Comparison of ENCODE assay signal across 7 mouse cellular contexts in genomic region chr17:74264333-74265155, GRCm38 (mm10). TPM values are rescaled to one million over a fixed set of nuclear protein-coding genes. Genes with fewer than 3 reads are reported as not detected.
A peak's percentile ranks its signal among the peaks of the same experiment; 100 is the strongest.
DNase-seq lines count a peak whose midpoint lies in the region; ATAC-seq lines count a peak whose summit lies in the region.

No protein-coding gene starts in this region.

- H3K27ac ChIP-seq in embryonic facial prominence, embryonic 11.5 days (replicated peaks; ENCODE audit: low read depth, low read length) = no peak overlapping the region
- peak overlapping the region; percentile 59 to 70 for H3K27ac ChIP-seq in heart, embryonic 14.5 days (replicated peaks in 1 of 2; ENCODE audit: control insufficient read depth in 1 of 2, insufficient read depth in 1 of 2, low read depth in 2 of 2, low read length in 2 of 2)
- H3K27ac ChIP-seq in neural tube, embryonic 14.5 days (ENCODE audit: low read depth, low read length) = peak overlapping the region; percentile 69

- H3K9ac ChIP-seq in embryonic facial prominence, embryonic 11.5 days (replicated peaks; ENCODE audit: low read length) = no peak overlapping the region
- peak overlapping the region; percentile 53; the same call in 1 of the 2 replicates for H3K9ac ChIP-seq in heart, embryonic 14.5 days (ENCODE audit: low read length)
- no peak overlapping the region for H3K9ac ChIP-seq in neural tube, embryonic 14.5 days (replicated peaks; ENCODE audit: low read depth, low read length)

- WGBS in embryonic facial prominence, embryonic 11.5 days = 61% methylated on average over 3 of the region's 3 CpGs
- WGBS in heart, embryonic 14.5 days = 62% methylated on average over 3 of the region's 3 CpGs
- WGBS in neural tube, embryonic 14.5 days = 20% methylated on average over 3 of the region's 3 CpGs

- H3K4me3 ChIP-seq in embryonic facial prominence, embryonic 11.5 days (ENCODE audit: low read depth, low read length) = no peak overlapping the region
- no peak overlapping the region for H3K4me3 ChIP-seq in heart, embryonic 14.5 days (ENCODE audit: control insufficient read depth in 1 of 2, insufficient read depth in 1 of 2, low read depth in 1 of 2, low read length in 2 of 2)
- H3K4me3 ChIP-seq in neural tube, embryonic 14.5 days (ENCODE audit: low read depth, low read length) = no peak overlapping the region

- H3K4me2 ChIP-seq in embryonic facial prominence, embryonic 11.5 days (ENCODE audit: low read depth, low read length) = no peak overlapping the region
- H3K4me2 ChIP-seq in heart, embryonic 14.5 days (ENCODE audit: low read length) = peak overlapping the region; percentile 36
- no peak overlapping the region for H3K4me2 ChIP-seq in neural tube, embryonic 14.5 days (ENCODE audit: low read depth, low read length)

- no peaks in the 10 kb centered on the region; the same call in 1 of the 2 replicates for H3K36me3 ChIP-seq in embryonic facial prominence, embryonic 11.5 days (replicated peaks; ENCODE audit: control insufficient read depth, insufficient read depth, low read depth, low read length)
- no peaks in the 10 kb centered on the region for H3K36me3 ChIP-seq in heart, embryonic 14.5 days (ENCODE audit: control insufficient read depth, insufficient read depth, low read length)
- H3K36me3 ChIP-seq in neural tube, embryonic 14.5 days (ENCODE audit: control insufficient read depth, insufficient read depth, low read length) = no peaks in the 10 kb centered on the region

- peak; percentile 19 for DNase-seq in ZHBTc4 (ENCODE audit: low read depth, low spot score)
- DNase-seq in embryonic facial prominence, embryonic 11.5 days (ENCODE audit: low spot score) = peak; percentile 13
- peak; percentile 18 to 33 for DNase-seq in kidney, postnatal 4 days
- DNase-seq in testis, postnatal 14 days (ENCODE audit: low spot score) = no peak
- DNase-seq in spleen, adult 12 weeks (ENCODE audit: low spot score) = no peak

- no peak for ATAC-seq in embryonic facial prominence, embryonic 11.5 days (replicated peaks; ENCODE audit: insufficient number of reproducible peaks, low FRiP score, low TSS enrichment, low read depth)
- no peak for ATAC-seq in heart, embryonic 14.5 days (ENCODE audit: insufficient number of reproducible peaks, insufficient read depth, low FRiP score, low read depth)
- no peak; the same call in 1 of the 2 replicates for ATAC-seq in neural tube, embryonic 14.5 days (ENCODE audit: low read depth)

- no peaks in the 10 kb centered on the region for H3K4me1 ChIP-seq in embryonic facial prominence, embryonic 11.5 days (ENCODE audit: control insufficient read depth, insufficient read depth, low read length)
- H3K4me1 ChIP-seq in heart, embryonic 14.5 days (ENCODE audit: control insufficient read depth in 2 of 2, insufficient read depth in 2 of 2, low read length in 2 of 2) = peaks cover 8 to 31% of the 10 kb centered on the region in 2 experiments
- H3K4me1 ChIP-seq in neural tube, embryonic 14.5 days (ENCODE audit: control insufficient read depth, insufficient read depth, low read length) = peaks cover 13% of the 10 kb centered on the region

- no peaks in the 10 kb centered on the region for H3K27me3 ChIP-seq in embryonic facial prominence, embryonic 11.5 days (ENCODE audit: control insufficient read depth, insufficient read depth, low read length)
- no peaks in the 10 kb centered on the region for H3K27me3 ChIP-seq in heart, embryonic 14.5 days (ENCODE audit: control insufficient read depth, insufficient read depth, low read length)
- H3K27me3 ChIP-seq in neural tube, embryonic 14.5 days (ENCODE audit: control insufficient read depth, insufficient read depth, low read length) = no peaks in the 10 kb centered on the region

- no peaks in the 10 kb centered on the region for H3K9me3 ChIP-seq in embryonic facial prominence, embryonic 11.5 days (replicated peaks; ENCODE audit: control insufficient read depth, low read length)
- H3K9me3 ChIP-seq in heart, embryonic 14.5 days (ENCODE audit: control insufficient read depth, low read length) = no peaks in the 10 kb centered on the region
- no peaks in the 10 kb centered on the region for H3K9me3 ChIP-seq in neural tube, embryonic 14.5 days (ENCODE audit: control insufficient read depth, low read length)

RNA-seq across cellular contexts. Expression of gene Memo1, which starts 30.8 kb away (rescaled TPM):
- polyA plus RNA-seq in embryonic facial prominence, embryonic 11.5 days (2014; fragmentation: Nextera tagmentation; extraction: Ambion mirVana) = 85.4 and 88.7 TPM in 2 replicates
- 77.4 and 80.7 TPM in 2 replicates for polyA plus RNA-seq in heart, embryonic 14.5 days (2014; fragmentation: Nextera tagmentation; extraction: Ambion mirVana)
- 65.7 and 65.8 TPM in 2 replicates for polyA plus RNA-seq in neural tube, embryonic 14.5 days (2014; fragmentation: Nextera tagmentation; extraction: Ambion mirVana)

RNA-seq across cellular contexts. Expression of gene Dpy30, which starts 59.2 kb away (rescaled TPM):
- 276 and 302 TPM in 2 replicates for polyA plus RNA-seq in embryonic facial prominence, embryonic 11.5 days (2014; fragmentation: Nextera tagmentation; extraction: Ambion mirVana)
- polyA plus RNA-seq in heart, embryonic 14.5 days (2014; fragmentation: Nextera tagmentation; extraction: Ambion mirVana) = 188 and 189 TPM in 2 replicates
- 225 and 237 TPM in 2 replicates for polyA plus RNA-seq in neural tube, embryonic 14.5 days (2014; fragmentation: Nextera tagmentation; extraction: Ambion mirVana)

Comparison
In these comparisons a context has a peak if more than half of its experiments do, and no peak if none do; other contexts are left out.
1. DNase-seq: peak in ZHBTc4 (single experiment), embryonic facial prominence, embryonic 11.5 days (single experiment) and kidney, postnatal 4 days (2 of 2); none in testis, postnatal 14 days (single experiment) and spleen, adult 12 weeks (single experiment).